Mouse (Mus musculus) embryonic facial prominence, embryonic 12.5 days (tissue): ENCODE results near the gene Duxbl3. TPM values are rescaled to one million over a fixed set of nuclear protein-coding genes. Genes with fewer than 3 reads are reported as not detected.

Experiments used
- ATAC-seq: fragments of 200-750 bp; cut with Nextera tagmentation; 2 replicates; pipeline ENCODE4 v1.8.0; 2017; ENCODE audit not compliant: insufficient number of reproducible peaks, insufficient read depth, low FRiP score, low TSS enrichment
- H3K27ac ChIP-seq: fragments of 300-500 bp; sonication (generic); 2 replicates; pipeline ENCODE4 v1.5.1; 2016; ENCODE audit warnings: mild to moderate bottlenecking
- H3K27me3 ChIP-seq: fragments of 300-500 bp; sonication (generic); 2 replicates; pipeline ENCODE4 v1.6.1; 2016; ENCODE audit warnings: mild to moderate bottlenecking, moderate library complexity
- H3K36me3 ChIP-seq: fragments of 300-500 bp; sonication (generic); 2 replicates; pipeline ENCODE4 v1.6.1; 2016; ENCODE audit warnings: mild to moderate bottlenecking
- H3K4me1 ChIP-seq: fragments of 300-500 bp; sonication (generic); 2 replicates; pipeline ENCODE4 v1.6.1; 2016
- H3K4me2 ChIP-seq: fragments of 300-500 bp; sonication (generic); replicated peaks from 2 replicates; pipeline ENCODE4 v1.6.1; 2016; ENCODE audit warnings: mild to moderate bottlenecking, moderate library complexity
- H3K4me3 ChIP-seq: fragments of 300-500 bp; sonication (generic); 2 replicates; pipeline ENCODE4 v1.5.1; 2016; ENCODE audit warnings: mild to moderate bottlenecking
- H3K9ac ChIP-seq: fragments of 300-500 bp; sonication (generic); 2 replicates; pipeline ENCODE4 v1.6.1; 2016; ENCODE audit warnings: mild to moderate bottlenecking, moderate library complexity
- H3K9me3 ChIP-seq: fragments of 300-500 bp; sonication (generic); 2 replicates; pipeline ENCODE4 v1.6.1; 2016; ENCODE audit warnings: mild to moderate bottlenecking, moderate library complexity
- WGBS: fragments of 180-500 bp; shearing (Covaris S2); methylation state at CpG from one replicate; pipeline ENCODE4 v1.1.7; 2016; 5-methylcytosine and 5-hydroxymethylcytosine counted together
- polyA plus RNA-seq: library from polyadenylated mRNA; unstranded; fragments of >200 nt; fragmentation: Nextera tagmentation; extraction: Ambion mirVana; gene quantifications from 2 replicates; pipeline ENCODE4 v1.2.1, GENCODE M21; 2016

Duxbl3 gene
- polyA plus RNA-seq, 1 experiment from 2014 or later: 3.1 TPM

GRCm38 (mm10) chr14:26316246-26316730 lies 58.5 kb downstream of the Duxbl3 start:
- Histone ChIP-seq H3K36me3 (no peaks in the 10 kb centered on the region), H3K9me3 (no peaks in the 10 kb centered on the region), H3K4me1 (no peaks in the 10 kb centered on the region), H3K27ac (no peak overlapping the region), H3K27me3 (no peaks in the 10 kb centered on the region), H3K4me2 (no peak overlapping the region), H3K9ac (no peak overlapping the region), H3K4me3 (no peak overlapping the region)
- WGBS: 59% methylated on average over 3 of the region's 3 CpGs
- no peak for ATAC-seq

Other genes starting within 250 kb of the Duxbl3 start
- 2.7 and 5.9 TPM in 2 replicates for gene Gm9780, start 215.3 kb upstream of the Duxbl3 start, polyA plus RNA-seq
- gene Tmem254c, start 190.6 kb upstream of the Duxbl3 start, polyA plus RNA-seq: 26.6 and 29.4 TPM in 2 replicates
- gene Cphx2, start 176.4 kb upstream of the Duxbl3 start, polyA plus RNA-seq: not detected in 2 replicates
- not detected in 2 replicates for gene Cphx3, start 175.7 kb upstream of the Duxbl3 start, polyA plus RNA-seq
- 3.4 TPM in 1 of 2 replicates, not detected in the other for gene Duxbl2, start 139.6 kb upstream of the Duxbl3 start, polyA plus RNA-seq
- gene Plac9b, start 75.5 kb upstream of the Duxbl3 start, polyA plus RNA-seq: 2.3 and 2.8 TPM in 2 replicates
- gene Tmem254b, start 50.9 kb upstream of the Duxbl3 start, polyA plus RNA-seq: 21.6 and 25.4 TPM in 2 replicates